Mouse (Mus musculus) stomach, embryonic 14.5 days (tissue): ENCODE data around the gene Plekho1. TPM values are rescaled to one million over a fixed set of nuclear protein-coding genes. Genes with fewer than 3 reads are reported as not detected.

Source experiments
- ATAC-seq: fragments of 200-750 bp; cut with Nextera tagmentation; 2 replicates; pipeline ENCODE4 v1.8.0; 2017; ENCODE audit warnings: low read depth, moderate TSS enrichment; ENCODE audit not compliant: insufficient number of reproducible peaks, insufficient read depth, low FRiP score
- H3K27ac ChIP-seq: fragments of 300-500 bp; sonication (generic); 2 replicates; pipeline ENCODE4 v1.5.1; 2014; ENCODE audit warnings: mild to moderate bottlenecking, low read length, moderate library complexity, mixed read lengths
- H3K27me3 ChIP-seq: fragments of 300-500 bp; sonication (generic); 2 replicates; pipeline ENCODE4 v1.6.1; 2014; ENCODE audit warnings: low read length, control low read depth, mixed read lengths; ENCODE audit not compliant: control insufficient read depth, insufficient read depth
- H3K36me3 ChIP-seq: fragments of 300-500 bp; sonication (generic); 2 replicates; pipeline ENCODE4 v1.6.1; 2014; ENCODE audit warnings: mild to moderate bottlenecking, control low read depth, low read length, moderate library complexity, mixed read lengths; ENCODE audit not compliant: control insufficient read depth, insufficient read depth
- H3K4me1 ChIP-seq: fragments of 300-500 bp; sonication (generic); 2 replicates; pipeline ENCODE4 v1.6.1; 2014; ENCODE audit warnings: low read length, control low read depth, mixed read lengths; ENCODE audit not compliant: control insufficient read depth, insufficient read depth
- H3K4me2 ChIP-seq: fragments of 300-500 bp; sonication (generic); replicated peaks from 2 replicates; pipeline ENCODE4 v1.6.1; 2014; ENCODE audit warnings: low read depth, low read length, control low read depth
- H3K4me3 ChIP-seq: fragments of 300-500 bp; sonication (generic); 2 replicates; pipeline ENCODE4 v1.5.1; 2014; ENCODE audit warnings: low read depth, low read length, control low read depth
- H3K9ac ChIP-seq: fragments of 300-500 bp; sonication (generic); replicated peaks from 2 replicates; pipeline ENCODE4 v1.6.1; 2014; ENCODE audit warnings: low read depth, mild to moderate bottlenecking, control low read depth, low read length, moderate library complexity, mixed read lengths
- H3K9me3 ChIP-seq: fragments of 300-500 bp; sonication (generic); 2 replicates; pipeline ENCODE4 v1.6.1; 2016; ENCODE audit warnings: low read depth, low read length, control low read depth; ENCODE audit not compliant: control insufficient read depth
- WGBS: fragments of 180-500 bp; shearing (Covaris S2); extraction: QIAGEN DNeasy Blood & Tissue Kit; methylation state at CpG from one replicate; pipeline ENCODE4 v1.1.7; 2014; 5-methylcytosine and 5-hydroxymethylcytosine counted together
- polyA plus RNA-seq: library from polyadenylated mRNA; unstranded; fragments of >200 nt; fragmentation: Nextera tagmentation; extraction: Ambion mirVana; gene quantifications from 2 replicates; pipeline ENCODE4 v1.2.1, GENCODE M21; 2014

Gene Plekho1
- polyA plus RNA-seq, 1 experiment from 2014 or later: 31.3 TPM

DNA sequence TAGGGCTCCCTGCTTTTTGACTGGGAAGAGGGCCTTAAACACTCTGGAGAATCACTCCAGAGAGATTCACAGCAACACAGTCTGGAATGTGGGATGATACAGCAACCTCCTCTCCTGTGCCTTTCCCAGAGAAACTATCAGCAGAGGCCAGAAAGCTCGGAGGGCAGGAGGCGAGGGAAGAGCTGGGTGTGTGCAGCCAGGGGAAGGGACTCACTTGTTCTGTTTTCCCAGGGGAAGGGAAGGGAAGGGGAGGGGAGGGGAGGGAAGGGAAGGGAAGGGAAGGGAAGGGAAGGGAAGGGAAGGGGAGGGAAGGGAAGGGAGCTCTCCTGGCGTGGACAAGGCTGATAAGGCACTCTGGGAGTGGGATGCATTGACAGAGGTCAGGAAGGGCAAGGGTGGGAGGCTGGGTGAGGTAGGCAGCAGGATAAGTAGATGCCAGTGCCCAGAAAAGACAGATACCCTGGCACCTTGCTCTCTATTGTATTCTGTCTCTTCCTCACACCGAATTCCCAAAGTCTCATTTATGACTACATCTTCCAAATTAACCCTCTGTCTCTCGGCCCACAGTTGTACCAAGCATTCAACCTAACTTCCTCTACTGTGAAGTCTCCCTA is 2.7 kb downstream of the Plekho1 start:
- 50% methylated on average over 5 of the region's 5 CpGs for WGBS
- H3K9ac ChIP-seq: no peak overlapping the region
- peak overlapping the region; percentile 67 for H3K4me2 ChIP-seq
- peaks cover 35% of the 10 kb centered on the region for H3K36me3 ChIP-seq
- no peaks in the 10 kb centered on the region for H3K9me3 ChIP-seq
- H3K4me1 ChIP-seq: peaks cover 18% of the 10 kb centered on the region; the same call in 1 of the 2 replicates
- no peaks in the 10 kb centered on the region for H3K27me3 ChIP-seq
- ATAC-seq: no peak
- H3K27ac ChIP-seq: peak overlapping the region; percentile 97; the same call in 1 of the 2 replicates
- H3K4me3 ChIP-seq: peak overlapping the region; percentile 67; the same call in 1 of the 2 replicates

DNA sequence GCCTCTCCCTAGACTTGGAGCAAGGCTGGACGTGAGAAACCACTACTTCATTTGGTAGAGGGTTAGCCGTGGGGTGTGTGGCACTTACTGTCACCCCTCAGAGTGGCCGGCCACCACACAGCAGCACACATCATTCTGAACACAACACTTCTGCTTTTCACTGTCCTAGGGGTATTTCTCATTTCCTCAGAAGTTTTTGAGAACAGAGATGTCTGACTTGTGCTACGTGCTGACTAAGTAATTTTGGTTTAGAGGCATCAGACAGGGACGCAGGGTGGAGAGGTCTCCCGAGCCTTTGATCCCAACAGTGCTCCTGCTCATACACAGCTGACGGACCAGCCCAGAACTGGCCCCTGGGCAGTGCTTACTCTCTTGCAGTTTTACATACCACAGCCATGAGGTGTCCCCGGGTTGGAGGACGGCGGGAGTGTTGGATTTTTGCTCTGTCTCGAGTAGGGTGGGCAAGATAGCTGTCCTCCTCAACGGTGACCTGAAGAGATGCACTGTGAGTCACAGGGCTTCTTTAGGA is 5.3 kb downstream of the Plekho1 start:
- H3K4me3 ChIP-seq: no peak overlapping the region
- peaks cover 13% of the 10 kb centered on the region; the same call in 1 of the 2 replicates for H3K4me1 ChIP-seq
- no peaks in the 10 kb centered on the region for H3K27me3 ChIP-seq
- no peak for ATAC-seq
- peaks cover 36% of the 10 kb centered on the region for H3K36me3 ChIP-seq
- no peak overlapping the region for H3K27ac ChIP-seq
- H3K9ac ChIP-seq: no peak overlapping the region
- H3K9me3 ChIP-seq: no peaks in the 10 kb centered on the region
- WGBS: 82% methylated on average over 12 of the region's 12 CpGs
- H3K4me2 ChIP-seq: no peak overlapping the region

DNA sequence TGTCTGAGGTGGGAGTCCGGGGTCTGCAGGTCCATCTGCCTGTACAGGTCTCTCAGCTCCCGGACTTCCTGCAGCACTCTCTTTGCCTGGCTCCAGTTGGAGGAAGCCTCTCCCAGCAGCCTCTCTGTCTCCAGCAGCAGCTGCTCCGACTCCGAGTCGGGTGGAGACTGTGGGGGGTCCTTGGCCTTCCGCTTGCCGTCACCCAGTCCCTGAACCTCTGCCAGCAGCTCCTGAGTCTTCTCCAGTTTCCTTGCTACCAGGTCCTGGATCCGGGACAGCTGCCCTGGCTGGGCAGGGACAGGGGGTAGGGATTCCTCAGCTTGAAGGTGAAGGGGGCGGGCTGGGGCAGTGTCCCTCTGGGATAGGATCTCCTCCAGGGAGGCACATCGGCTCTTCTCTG is 6.8 kb downstream of the Plekho1 start:
- peak overlapping the region; percentile 71; the same call in 1 of the 2 replicates for H3K27ac ChIP-seq
- H3K9ac ChIP-seq: no peak overlapping the region
- ATAC-seq: no peak
- no peaks in the 10 kb centered on the region for H3K9me3 ChIP-seq
- H3K4me3 ChIP-seq: no peak overlapping the region
- WGBS: 55% methylated on average over 10 of the region's 10 CpGs
- no peaks in the 10 kb centered on the region for H3K27me3 ChIP-seq
- no peak overlapping the region for H3K4me2 ChIP-seq
- H3K36me3 ChIP-seq: peaks cover 36% of the 10 kb centered on the region
- H3K4me1 ChIP-seq: peaks cover 16% of the 10 kb centered on the region; the same call in 1 of the 2 replicates

DNA sequence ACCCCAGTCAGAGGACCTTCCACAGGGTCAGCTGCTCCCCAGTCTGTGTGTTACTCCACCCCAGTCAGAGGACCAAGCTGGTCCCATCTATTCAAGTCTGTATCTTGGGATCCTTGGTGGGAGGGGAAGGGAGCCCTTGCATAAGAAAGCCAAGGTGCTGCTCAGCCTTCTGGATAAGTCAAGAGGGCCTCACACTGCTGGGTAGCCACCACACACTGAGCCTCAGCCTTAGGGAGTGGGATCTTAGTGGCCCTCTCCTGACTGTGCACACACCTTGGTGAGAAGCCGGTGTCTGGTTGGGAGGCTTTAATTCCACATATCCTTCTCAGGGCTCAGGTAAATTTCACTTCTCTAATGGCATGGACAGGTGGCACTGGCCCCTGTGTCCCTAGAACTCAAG is 7.7 kb downstream of the Plekho1 start:
- Histone ChIP-seq H3K9ac (no peak overlapping the region), H3K4me1 (peaks cover 10% of the 10 kb centered on the region; the same call in 1 of the 2 replicates), H3K27me3 (no peaks in the 10 kb centered on the region), H3K4me3 (no peak overlapping the region), H3K4me2 (no peak overlapping the region), H3K9me3 (no peaks in the 10 kb centered on the region), H3K27ac (no peak overlapping the region), H3K36me3 (peaks cover 36% of the 10 kb centered on the region)
- 88% methylated on average over 1 of the region's 1 CpGs for WGBS
- ATAC-seq: no peak

DNA sequence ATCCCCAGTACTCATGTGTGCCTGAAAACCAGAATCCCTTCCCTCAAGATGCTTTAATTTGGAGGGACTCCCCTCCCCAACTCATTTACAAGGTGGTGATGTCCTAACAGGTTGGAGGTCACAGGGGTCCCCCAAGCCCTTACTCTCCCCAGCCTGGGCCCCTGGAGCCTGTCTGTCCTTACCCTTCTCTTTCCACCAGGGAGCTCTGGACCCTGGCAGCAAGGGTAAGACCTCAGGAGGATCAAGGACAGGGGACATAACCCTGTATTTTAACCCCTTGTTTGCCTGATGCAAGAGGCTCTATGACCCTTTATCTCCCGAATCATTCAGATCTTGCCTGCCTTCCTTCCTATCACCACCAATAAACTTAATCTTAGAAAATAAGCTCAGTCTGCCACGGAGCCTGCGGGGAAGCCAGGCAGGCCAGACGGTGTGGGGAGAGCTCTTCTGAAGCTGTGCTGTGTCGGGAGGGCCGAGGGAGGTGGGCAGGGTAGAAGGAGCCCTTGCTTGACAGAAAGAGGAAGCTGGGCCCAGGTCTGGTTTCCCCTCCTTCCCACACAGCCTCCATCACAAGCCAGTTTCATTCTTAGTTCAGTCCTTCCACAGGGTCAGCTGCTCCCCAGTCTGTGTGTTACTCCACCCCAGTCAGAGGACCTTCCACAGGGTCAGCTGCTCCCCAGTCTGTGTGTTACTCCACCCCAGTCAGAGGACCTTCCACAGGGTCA is 8.3 kb downstream of the Plekho1 start:
- Histone ChIP-seq H3K4me1 (peaks cover 10% of the 10 kb centered on the region; the same call in 1 of the 2 replicates), H3K36me3 (peaks cover 36% of the 10 kb centered on the region), H3K27me3 (no peaks in the 10 kb centered on the region), H3K9ac (no peak overlapping the region), H3K27ac (peak overlapping the region; percentile 91; the same call in 1 of the 2 replicates), H3K4me2 (no peak overlapping the region), H3K9me3 (no peaks in the 10 kb centered on the region), H3K4me3 (no peak overlapping the region)
- ATAC-seq: no peak
- 70% methylated on average over 6 of the region's 6 CpGs for WGBS

DNA sequence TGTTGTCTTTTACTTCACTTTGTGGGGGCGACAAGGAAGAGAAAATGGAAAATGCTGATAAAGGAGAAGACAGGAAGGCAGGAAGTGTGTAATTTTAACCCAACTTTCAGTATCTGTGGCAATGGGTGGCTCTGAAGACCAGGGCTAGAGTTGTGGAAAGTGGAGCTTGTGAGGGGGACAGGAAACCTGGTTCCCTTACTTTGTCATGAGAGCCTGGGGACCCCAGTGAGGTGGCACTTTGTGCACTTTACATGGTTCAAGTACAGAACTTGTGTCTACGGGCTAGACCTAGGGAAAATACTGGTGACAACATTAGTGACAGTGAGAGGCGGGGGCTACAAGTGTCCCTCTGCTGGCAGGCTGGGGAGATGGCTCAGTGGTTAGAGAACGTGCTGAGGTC is 8.8 kb downstream of the Plekho1 start:
- 67% methylated on average over 4 of the region's 4 CpGs for WGBS
- no peak for ATAC-seq
- Histone ChIP-seq H3K4me1 (peaks cover 10% of the 10 kb centered on the region; the same call in 1 of the 2 replicates), H3K4me3 (no peak overlapping the region), H3K4me2 (no peak overlapping the region), H3K36me3 (peaks cover 34% of the 10 kb centered on the region), H3K27ac (peak overlapping the region; percentile 91; the same call in 1 of the 2 replicates), H3K9ac (no peak overlapping the region), H3K27me3 (no peaks in the 10 kb centered on the region), H3K9me3 (no peaks in the 10 kb centered on the region)

DNA sequence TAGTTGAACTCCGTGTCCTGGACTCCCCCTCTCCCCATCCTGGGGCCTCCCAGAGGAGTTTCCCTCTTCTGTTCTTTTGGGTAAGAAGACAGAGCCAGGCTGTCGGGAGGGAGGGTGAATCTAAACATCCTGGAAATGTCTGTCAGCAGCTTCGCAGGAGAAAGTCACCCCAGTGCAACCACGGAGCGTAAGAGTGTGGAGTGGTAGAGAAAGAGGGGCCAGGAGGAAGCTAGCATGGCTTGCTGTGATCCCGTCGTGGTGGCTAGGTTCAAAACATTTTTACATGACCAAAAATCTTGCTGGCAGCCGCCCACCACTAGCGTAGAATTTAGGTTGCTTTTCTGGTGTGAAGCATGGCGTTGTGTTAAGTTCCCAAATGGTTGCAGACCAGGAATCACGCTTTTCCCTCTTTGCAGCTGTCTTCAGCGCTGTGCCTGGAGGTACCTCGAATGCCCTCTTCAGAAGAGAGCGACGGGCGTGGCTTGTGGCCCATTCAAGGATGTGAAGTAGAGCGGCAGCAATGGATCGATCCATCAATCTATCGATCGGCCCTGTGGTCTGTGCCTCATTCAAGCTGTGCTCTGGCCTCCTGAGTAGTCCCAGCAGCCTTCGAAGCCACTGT is 9.7 kb downstream of the Plekho1 start:
- Histone ChIP-seq H3K9ac (no peak overlapping the region; the same call in 1 of the 2 replicates), H3K4me1 (peaks cover 10% of the 10 kb centered on the region; the same call in 1 of the 2 replicates), H3K9me3 (no peaks in the 10 kb centered on the region), H3K4me2 (peak overlapping the region; percentile 10), H3K4me3 (no peak overlapping the region), H3K36me3 (peaks cover 27% of the 10 kb centered on the region), H3K27ac (peak overlapping the region; percentile 91), H3K27me3 (no peaks in the 10 kb centered on the region)
- WGBS: 2% methylated on average over 21 of the region's 21 CpGs
- peak; percentile 21; the same call in 1 of the 2 replicates for ATAC-seq
